Mouse (Mus musculus) Patski (cell line): Measurements from ENCODE around the gene Ccdc103. TPM values are rescaled to one million over a fixed set of nuclear protein-coding genes. Genes with fewer than 3 reads are reported as not detected.

Experiments used
- ATAC-seq: fragments of 100-300 bp; one replicate; pipeline ENCODE4 v1.8.0; 2021
- CTCF ChIA-PET: fragments of 350-600 bp; sonication (Branson Sonifier 250); formaldehyde crosslinking; loops from one replicate; lab custom pipeline; 2022; ENCODE audit warnings: inconsistent platforms; lab: Charles Lee
- POLR2A ChIA-PET: fragments of 350-600 bp; sonication (Branson Sonifier 250); formaldehyde crosslinking; loops from one replicate; lab custom pipeline; 2022; ENCODE audit warnings: antibody characterized with exemption, inconsistent platforms; lab: Charles Lee
- DNase-seq: peaks from one replicate; pipeline ENCODE4 v3.0.0-alpha.2; 2011; ENCODE audit warnings: low read depth, low spot score
- H3K27me3 ChIP-seq: fragments of 371-371 bp; one replicate; pipeline ENCODE4 v1.5.1; 2021
- CTCF ChIP-seq: fragments of 100-300 bp; IDR thresholded peaks from one replicate; pipeline ENCODE4 v1.5.1; 2021
- in situ Hi-C: fragments of 300-500 bp; cut with MboI; formaldehyde crosslinking; loops from 3 replicates; pipeline ENCODE4 v1.11.1; 2018; ENCODE audit warnings: low pct_unique_long_range_greater_than_20kb, mixed read lengths
- polyA plus RNA-seq: library from polyadenylated mRNA; unstranded; gene quantifications from one replicate; pipeline ENCODE4 v1.2.3, GENCODE M21; 2021

Gene Ccdc103
- polyA plus RNA-seq, 1 experiment from 2014 or later, result 6.0 TPM

DNA sequence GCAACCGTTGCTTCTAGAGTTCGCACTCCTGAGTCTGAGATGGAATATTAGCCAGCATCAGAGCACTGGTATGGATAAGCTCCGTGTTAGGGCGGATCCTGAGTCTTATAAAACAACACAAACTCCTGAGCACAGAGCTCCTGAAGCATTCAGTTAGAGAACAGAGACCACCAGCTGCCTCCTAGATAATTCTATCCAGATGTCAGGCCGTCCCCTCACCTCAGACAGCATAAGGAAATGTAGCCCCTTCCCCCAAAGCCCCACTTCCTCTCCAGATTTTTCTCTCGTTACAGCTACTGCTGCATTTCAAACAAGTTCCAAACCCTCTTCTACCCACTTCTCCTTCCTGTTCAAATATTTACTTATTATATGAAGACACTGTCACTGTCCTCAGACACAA is 25.1 kb upstream of the Ccdc103 start:
- POLR2A ChIA-PET, result no interaction called here
- in situ Hi-C loops, result no loop called here
- no peak for TF ChIP-seq CTCF
- ATAC-seq, result no peak
- CTCF ChIA-PET, result interaction anchor here (1.1 kb wide), 1 partner anchor 79 kb away, joined by 3 read pairs; no protein-coding TSS in a partner anchor
- H3K27me3 ChIP-seq, result no peaks in the 10 kb centered on the region
- no peak for DNase-seq

DNA sequence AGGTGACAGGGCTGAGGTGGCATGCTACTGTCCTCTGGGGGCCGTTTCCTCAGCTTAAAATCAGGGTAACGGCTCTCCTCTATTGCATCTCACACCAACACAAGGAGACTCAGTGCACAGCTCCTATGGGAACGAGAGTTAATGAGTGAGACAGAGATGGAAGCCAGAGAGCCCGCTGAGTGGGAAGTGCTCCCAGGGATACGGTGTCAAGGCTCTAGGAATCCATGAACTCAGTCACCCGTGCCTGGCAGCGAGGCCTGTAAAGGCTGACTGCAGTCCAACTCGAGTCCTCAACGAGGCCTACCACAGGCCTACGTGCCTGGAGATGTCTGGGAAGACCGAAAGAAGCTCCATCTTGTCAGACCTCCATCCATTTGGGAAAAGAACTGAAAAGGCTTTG is 22.1 kb upstream of the Ccdc103 start:
- H3K27me3 ChIP-seq, result no peaks in the 10 kb centered on the region
- TF ChIP-seq CTCF, result no peak
- no peak for DNase-seq
- ATAC-seq, result no peak
- ChIA-PET POLR2A (interaction anchor here (0.6 to 0.9 kb wide), 2 partner anchors 22 to 85 kb away, joined by 3 read pairs; partner anchors contain the start of genes Ccdc103 and Eftud2), CTCF (interaction anchor here (0.8 to 1.5 kb wide), 3 partner anchors 67 to 84 kb away, joined by 3 to 4 read pairs (median 4); no protein-coding TSS in a partner anchor)
- in situ Hi-C loops, result no loop called here

DNA sequence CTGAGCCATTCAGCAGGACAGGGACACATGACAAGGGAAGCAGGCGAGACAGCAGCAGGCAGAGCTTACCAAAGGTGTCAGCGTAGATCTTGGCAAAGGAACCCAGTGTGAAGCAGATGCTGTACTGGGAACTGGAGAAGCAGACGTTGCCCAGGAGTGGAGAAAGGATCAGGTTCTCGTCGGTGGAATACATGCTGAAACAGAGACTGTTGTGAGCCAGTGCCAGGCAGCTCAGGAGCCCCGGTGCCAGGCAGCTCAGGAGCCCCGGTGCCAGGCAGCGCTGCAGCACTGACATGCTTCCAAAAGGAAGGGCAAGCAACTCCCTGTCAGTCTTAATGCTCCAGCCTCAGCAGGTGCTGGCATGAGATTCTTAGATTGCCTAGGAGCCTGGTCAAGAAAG is 21.1 kb upstream of the Ccdc103 start:
- DNase-seq (no peak), ATAC-seq (no peak)
- CTCF ChIA-PET, result interaction anchor here (0.8 to 1.9 kb wide), 4 partner anchors 35 to 85 kb away, joined by 3 to 6 read pairs (median 4); no protein-coding TSS in a partner anchor
- no peak for TF ChIP-seq CTCF
- POLR2A ChIA-PET, result no interaction called here
- in situ Hi-C loops, result no loop called here
- H3K27me3 ChIP-seq, result no peaks in the 10 kb centered on the region

DNA sequence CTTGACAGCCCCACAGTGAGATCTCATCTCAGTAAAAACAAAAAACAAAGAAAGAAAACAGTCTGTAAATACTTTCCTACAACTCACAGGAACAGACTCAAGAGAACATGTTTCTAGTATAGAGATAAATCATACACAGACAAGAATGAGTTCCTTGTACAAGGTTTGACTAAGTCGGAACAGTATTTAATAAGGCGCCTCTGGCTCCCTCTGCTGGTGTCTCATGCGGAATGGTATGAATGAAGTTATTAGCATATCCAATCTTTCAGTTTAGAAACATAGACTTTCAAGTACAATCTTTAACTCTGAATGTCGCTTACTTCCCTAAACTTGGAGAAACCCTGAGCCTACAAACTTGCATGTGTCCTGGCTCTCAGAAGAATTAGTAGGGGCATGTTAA is 16.7 kb upstream of the Ccdc103 start:
- ATAC-seq, result no peak
- in situ Hi-C loops, result no loop called here
- H3K27me3 ChIP-seq, result no peaks in the 10 kb centered on the region
- ChIA-PET CTCF (interaction anchor here (0.7 to 1.0 kb wide), 3 partner anchors 11 to 89 kb away, joined by 3 to 4 read pairs (median 4); no protein-coding TSS in a partner anchor), POLR2A (no interaction called here)
- peak; percentile 69 for TF ChIP-seq CTCF
- no peak for DNase-seq

DNA sequence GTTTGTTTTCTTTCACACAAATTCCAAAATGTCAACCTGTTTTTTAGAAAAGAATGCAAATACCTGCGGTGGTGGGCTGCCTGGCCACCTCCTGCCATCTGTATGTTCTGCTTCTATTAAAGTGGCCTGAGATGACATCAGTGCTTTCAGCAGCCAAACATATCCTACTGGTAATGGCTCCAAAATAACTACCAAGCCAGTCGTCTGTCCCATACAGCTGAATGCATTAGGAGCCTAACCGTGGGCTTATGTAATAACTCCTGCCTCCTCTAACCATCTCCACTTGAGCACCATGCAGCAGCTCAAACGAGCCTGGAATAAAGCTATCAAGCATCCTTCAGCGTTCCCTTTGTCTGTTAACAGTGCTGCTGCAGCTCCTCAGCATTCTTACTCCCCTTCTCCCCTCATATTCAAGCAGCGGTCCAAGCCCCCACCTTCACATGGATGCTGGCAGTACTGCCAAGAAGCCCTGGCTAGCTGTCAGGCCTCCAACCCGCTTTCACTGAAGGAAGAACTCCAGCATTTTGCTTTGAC is 6.1 kb upstream of the Ccdc103 start:
- POLR2A ChIA-PET, result no interaction called here
- CTCF ChIA-PET, result interaction anchor here (1.3 to 1.8 kb wide), 2 partner anchors 9 to 11 kb away, joined by 4 to 5 read pairs; no protein-coding TSS in a partner anchor
- H3K27me3 ChIP-seq, result no peaks in the 10 kb centered on the region
- DNase-seq (no peak), ATAC-seq (no peak)
- in situ Hi-C loops, result no loop called here
- TF ChIP-seq CTCF, result no peak

DNA sequence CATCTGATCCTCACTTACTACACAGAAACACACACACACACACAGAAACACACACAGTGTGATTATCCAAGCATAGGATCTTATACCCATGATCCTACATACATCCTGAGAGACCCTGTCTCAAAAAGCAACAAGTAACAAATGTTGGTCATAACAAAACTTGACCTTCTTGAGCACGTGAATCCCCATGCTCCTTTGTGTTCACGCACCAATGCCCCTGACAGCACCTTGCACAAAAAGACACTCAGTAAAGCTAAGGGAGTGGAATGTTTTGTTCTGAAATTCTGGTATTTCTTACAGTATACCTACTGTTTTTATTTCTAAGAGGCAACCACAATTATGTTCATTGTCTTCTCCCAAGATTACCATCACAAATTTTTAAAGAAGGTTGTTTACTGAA is 1.4 kb upstream of the Ccdc103 start:
- in situ Hi-C loops, result no loop called here
- H3K27me3 ChIP-seq, result no peaks in the 10 kb centered on the region
- TF ChIP-seq CTCF, result no peak
- ChIA-PET POLR2A (no interaction called here), CTCF (no interaction called here)
- ATAC-seq (no peak), DNase-seq (no peak)

DNA sequence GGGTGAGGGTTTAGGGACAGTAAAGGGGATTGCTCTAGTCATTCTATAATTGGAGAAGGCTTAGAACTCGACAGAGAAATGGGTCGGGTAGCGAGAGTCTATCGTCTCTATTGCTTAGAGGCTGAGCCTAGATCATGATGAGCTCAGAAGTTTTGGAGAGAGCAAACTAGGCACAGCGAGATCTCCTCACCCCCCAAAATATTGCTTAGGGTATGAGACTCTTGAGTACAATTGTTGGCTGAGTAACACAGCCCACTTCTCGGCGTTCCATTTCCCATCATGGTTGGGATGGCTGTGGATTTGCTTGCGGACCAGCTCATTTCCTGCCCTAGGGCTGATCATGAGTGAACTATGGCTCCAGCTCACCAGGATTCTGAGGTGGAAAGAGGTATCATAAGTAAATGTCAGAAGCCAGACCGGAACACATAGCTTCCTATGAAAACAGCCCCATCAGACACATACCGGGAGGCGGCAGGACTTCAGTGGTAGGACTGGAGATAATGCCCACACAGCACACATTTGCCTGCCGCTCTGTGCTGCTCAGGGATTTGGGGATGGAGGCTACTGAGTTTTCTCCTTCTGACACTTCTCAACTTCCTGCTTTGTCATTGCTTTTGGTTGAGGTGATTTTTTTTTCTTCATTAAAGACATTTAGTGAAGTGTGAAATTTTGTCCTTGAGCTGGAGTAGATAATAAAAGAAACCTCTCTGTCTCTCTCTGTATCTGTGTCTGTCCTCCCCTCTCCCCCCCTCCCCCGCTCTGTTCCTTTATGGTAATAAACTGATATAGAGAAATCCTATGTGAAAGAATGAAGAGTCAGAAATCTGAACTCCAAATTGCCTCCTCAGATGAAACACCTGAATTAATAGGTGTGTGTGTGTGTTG is 552 bp downstream of the Ccdc103 start:
- no peak for TF ChIP-seq CTCF
- ChIA-PET CTCF (interaction anchor here (1.3 to 1.4 kb wide), 2 partner anchors 9 to 153 kb away, joined by 3 read pairs; no protein-coding TSS in a partner anchor), POLR2A (interaction anchor here (0.8 to 1.1 kb wide), 2 partner anchors 8 to 11 kb away, joined by 3 read pairs; no protein-coding TSS in a partner anchor)
- DNase-seq (no peak), ATAC-seq (no peak)
- in situ Hi-C loops, result no loop called here
- no peaks in the 10 kb centered on the region for H3K27me3 ChIP-seq

DNA sequence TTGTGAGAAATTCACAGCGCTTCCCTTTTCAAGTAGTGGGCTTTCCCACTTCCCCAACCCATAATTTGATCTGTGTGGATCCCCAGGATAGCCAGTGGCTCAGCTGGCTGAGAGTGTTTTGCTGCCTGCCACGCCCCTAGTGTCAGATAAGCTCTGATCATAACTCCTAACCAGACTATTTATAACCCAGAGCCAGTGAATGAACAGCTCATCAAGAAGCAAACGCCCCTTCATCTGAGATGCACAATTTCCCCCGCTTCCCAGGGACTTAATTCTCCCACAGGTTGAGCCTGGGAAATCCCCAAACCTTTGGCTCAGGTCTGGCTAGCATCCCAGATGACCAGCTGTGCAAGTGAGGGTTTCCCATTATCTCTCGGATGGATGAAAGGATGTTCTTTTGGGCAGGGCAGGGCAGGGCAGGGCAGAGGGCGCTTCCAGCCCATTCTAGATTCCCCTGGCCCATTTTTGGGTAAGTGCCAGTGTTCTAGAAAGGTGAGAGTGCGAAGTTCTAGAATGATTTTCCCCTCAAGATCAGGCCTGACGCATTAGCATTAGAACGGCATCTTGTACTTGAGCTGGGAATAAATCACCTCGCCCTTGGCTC is 3.7 kb downstream of the Ccdc103 start, which contains the start of gene Fam187a:
Gene Fam187a, plus strand, starts transcription at position 554 of the 604 bp plus-strand sequence.
- DNase-seq (no peak), ATAC-seq (no peak)
- in situ Hi-C loops, result no loop called here
- H3K27me3 ChIP-seq, result no peaks in the 10 kb centered on the region
- no peak for TF ChIP-seq CTCF
- ChIA-PET CTCF (interaction anchor here (1.4 kb wide), 1 partner anchor 110 kb away, joined by 3 read pairs; no protein-coding TSS in a partner anchor), POLR2A (no interaction called here)

DNA sequence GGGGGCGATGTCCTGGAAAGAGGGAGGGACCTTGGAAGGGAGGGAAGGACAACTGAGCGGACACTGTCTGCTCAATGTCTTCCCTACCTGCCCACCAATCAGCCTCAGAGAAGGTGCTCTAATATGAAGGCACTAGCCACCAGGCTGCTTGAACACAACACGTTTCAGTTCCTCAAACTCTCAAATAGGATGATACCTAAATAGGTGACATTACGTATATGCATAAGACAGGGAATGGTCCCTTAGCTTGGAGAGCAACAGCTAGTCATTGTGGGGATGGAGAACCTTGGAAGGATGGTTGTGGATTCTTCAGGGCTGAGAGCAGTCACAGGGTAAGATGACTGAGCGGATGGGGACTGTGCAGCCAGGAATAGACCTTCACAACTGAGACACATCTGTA is 6.4 kb downstream of the Ccdc103 start:
- ATAC-seq (no peak), DNase-seq (no peak)
- no peak for TF ChIP-seq CTCF
- no peaks in the 10 kb centered on the region for H3K27me3 ChIP-seq
- ChIA-PET POLR2A (no interaction called here), CTCF (interaction anchor here (0.8 kb wide), 1 partner anchor 10 kb away, joined by 3 read pairs; no protein-coding TSS in a partner anchor)
- in situ Hi-C loops, result no loop called here

DNA sequence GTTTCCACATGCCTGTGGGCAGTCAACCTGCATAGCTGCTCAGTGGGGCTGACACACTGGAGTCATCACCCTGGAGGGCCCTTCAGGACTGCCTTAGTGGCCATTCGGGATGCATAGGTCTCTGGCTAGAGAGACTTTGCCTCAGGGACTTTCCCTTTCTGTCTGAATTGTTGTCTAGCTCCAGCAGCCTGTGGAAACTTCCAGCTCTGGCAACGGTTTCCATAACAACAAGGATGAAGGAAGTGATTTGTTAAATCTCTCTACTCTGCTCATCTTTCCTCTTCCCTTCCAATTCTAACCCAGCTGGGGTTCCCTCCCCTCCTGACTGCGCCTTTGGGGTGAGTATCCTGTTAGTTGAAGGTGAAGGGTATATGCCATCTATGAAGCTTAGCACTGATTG is 7.1 kb downstream of the Ccdc103 start:
- ATAC-seq, result peak; percentile 78
- no peaks in the 10 kb centered on the region for H3K27me3 ChIP-seq
- peak; percentile 75 for DNase-seq
- in situ Hi-C loops, result no loop called here
- ChIA-PET POLR2A (no interaction called here), CTCF (no interaction called here)
- no peak for TF ChIP-seq CTCF
